Mouse (Mus musculus) embryonic fibroblast, embryonic 13.5 days (primary cell): ENCODE results near the gene 6430531B16Rik.

Experiments
- CTCF ChIP-seq: IDR thresholded peaks from 2 replicates; pipeline ENCODE4 v1.5.1; 2011; ENCODE audit warnings: mild to moderate bottlenecking, control low read depth, low read length, moderate library complexity, borderline replicate concordance; ENCODE audit not compliant: insufficient read depth
- POLR2A ChIP-seq: IDR thresholded peaks from 2 replicates; pipeline ENCODE4 v1.6.1; 2011; ENCODE audit warnings: low read depth, mild to moderate bottlenecking, control low read depth, low read length, moderate library complexity

GRCm38 (mm10) chr7:139979011-139979719, 610 bp upstream of the 6430531B16Rik start:
- TF ChIP-seq POLR2A (no peak), CTCF (no peak)
